Mouse (Mus musculus): ENCODE data around the gene Colq.

- TF ChIP-seq POLR2A (IDR thresholded peaks at IDR 0.05; ENCODE audit: insufficient read length, low read depth) (no peak), POLR2AphosphoS2 (IDR thresholded peaks at IDR 0.05; ENCODE audit: insufficient read length, low read depth) (no peak), CEBPB (IDR thresholded peaks at IDR 0.05; ENCODE audit: insufficient read depth, poor library complexity, severe bottlenecking) (no peak), E2F4 (IDR thresholded peaks at IDR 0.05; ENCODE audit: insufficient read depth) (no peak)
These were observed 10.9 kb upstream of the Colq start for GRCm38 (mm10) chr14:31601908-31602615.

Data from myocyte (in vitro differentiated cells).